Mouse (Mus musculus) ES-E14 (cell line): ENCODE results near the gene Scg5. TPM values are rescaled to one million over a fixed set of nuclear protein-coding genes. Genes with fewer than 3 reads are reported as not detected.
A peak's percentile ranks its signal among the peaks of the same experiment; 100 is the strongest.

ENCODE experiments used
- DNase-seq: peaks from one replicate; pipeline ENCODE4 v3.0.0-alpha.2; 2013; ENCODE audit warnings: low read depth, low spot score
- H3K27ac ChIP-seq: 2 replicates; pipeline ENCODE4 v1.5.1; 2012; ENCODE audit warnings: low read depth, mild to moderate bottlenecking, low read length, moderate library complexity, mixed read lengths; ENCODE audit not compliant: poor library complexity, insufficient read depth, severe bottlenecking
- H3K36me3 ChIP-seq: 2 replicates; pipeline ENCODE4 v1.6.1; 2012; ENCODE audit warnings: mild to moderate bottlenecking, low read length, moderate library complexity, mixed read lengths; ENCODE audit not compliant: control insufficient read depth, poor library complexity, insufficient read depth, severe bottlenecking
- H3K4me1 ChIP-seq, 2 experiments: fragments of 150-350 bp in 1 of 2; sonication (generic) in 1 of 2; 2 replicates each; pipeline ENCODE4 v1.6.1; 2012; ENCODE audit warnings: low read length in 2 of 2, mild to moderate bottlenecking in 1 of 2, mixed read lengths in 1 of 2; ENCODE audit not compliant: control insufficient read depth in 2 of 2, insufficient read depth in 2 of 2, poor library complexity in 1 of 2
- H3K4me3 ChIP-seq, 2 experiments: fragments of 150-350 bp in 1 of 2; sonication (generic) in 1 of 2; 2 replicates each; pipeline ENCODE4 v1.5.1; 2012; ENCODE audit warnings: low read length in 2 of 2, low read depth in 1 of 2, mild to moderate bottlenecking in 1 of 2, mixed read lengths in 1 of 2; ENCODE audit not compliant: insufficient read depth in 1 of 2, poor library complexity in 1 of 2, severe bottlenecking in 1 of 2
- H3K9ac ChIP-seq: 2 replicates; pipeline ENCODE4 v1.6.1; 2012; ENCODE audit warnings: low read depth, mild to moderate bottlenecking, low read length, mixed read lengths; ENCODE audit not compliant: poor library complexity, insufficient read depth, severe bottlenecking
- H3K9me3 ChIP-seq: fragments of 150-350 bp; sonication (generic); 2 replicates; pipeline ENCODE4 v1.6.1; 2012; ENCODE audit warnings: low read depth, mild to moderate bottlenecking, low read length; ENCODE audit not compliant: control insufficient read depth, insufficient read depth
- CHD2 ChIP-seq: IDR thresholded peaks from 2 replicates; pipeline ENCODE4 v1.6.1; 2014; ENCODE audit warnings: mild to moderate bottlenecking, low read depth, low read length, inconsistent platforms
- HCFC1 ChIP-seq: IDR thresholded peaks from 2 replicates; pipeline ENCODE4 v1.6.1; 2012; ENCODE audit warnings: low read length, inconsistent platforms, borderline replicate concordance; ENCODE audit not compliant: insufficient read depth
- MAFK ChIP-seq: IDR thresholded peaks from 2 replicates; pipeline ENCODE4 v1.6.1; 2014; ENCODE audit warnings: mild to moderate bottlenecking, low read depth, low read length, inconsistent platforms; ENCODE audit not compliant: insufficient read depth
- ZC3H11A ChIP-seq: IDR thresholded peaks from 2 replicates; pipeline ENCODE4 v1.6.1; 2012; ENCODE audit warnings: low read depth, mild to moderate bottlenecking, inconsistent platforms, low read length, borderline replicate concordance
- ZNF384 ChIP-seq: IDR thresholded peaks from 2 replicates; pipeline ENCODE4 v1.6.1; 2012; ENCODE audit warnings: low read depth, low read length, inconsistent platforms
- in situ Hi-C, 2 experiments: fragments of 600-800 bp; cut with MboI; formaldehyde crosslinking; loops; one replicate each; pipeline ENCODE4 v1.15.1; 2025; ENCODE audit warnings: low sequenced_read_pairs in 2 of 2, inconsistent platforms in 1 of 2; ENCODE audit not compliant: unreplicated experiment in 2 of 2
- total RNA-seq: library from RNA; depleted of rRNA; stranded (reverse); fragments of 300-350 nt; gene quantifications from 2 replicates; pipeline ENCODE4 v1.2.3, GENCODE M21; 2012

The Scg5 gene
- total RNA-seq, 1 experiment, result not detected

GRCm38 (mm10) chr2:113817681-113818606, 11.0 kb downstream of the Scg5 start:
- Histone ChIP-seq H3K9ac (no peak overlapping the region), H3K4me3 (no peak overlapping the region), H3K9me3 (no peaks in the 10 kb centered on the region), H3K36me3 (no peaks in the 10 kb centered on the region), H3K27ac (no peak overlapping the region), H3K4me1 (no peaks in the 10 kb centered on the region)
- no peak for DNase-seq
- TF ChIP-seq MAFK (no peak), ZNF384 (0 out of 2 replicates have a peak, but pooled peaks have one; percentile 23), ZC3H11A (no peak), CHD2 (no peak)
- in situ Hi-C loops, result loop anchor here in 1 of 2 experiments (25.0 kb wide), 1 partner anchor 281 kb away; no protein-coding TSS in a partner anchor

- TF ChIP-seq CHD2 (no peak), ZNF384 (no peak), HCFC1 (no peak), MAFK (no peak), ZC3H11A (peak; percentile 46; the same call in 1 of the 2 replicates)
- H3K9ac ChIP-seq, result no peak overlapping the region
- no peaks in the 10 kb centered on the region for H3K9me3 ChIP-seq
- H3K27ac ChIP-seq, result no peak overlapping the region
- H3K4me1 ChIP-seq, result no peaks in the 10 kb centered on the region
- no peaks in the 10 kb centered on the region for H3K36me3 ChIP-seq
- H3K4me3 ChIP-seq, result no peak overlapping the region
- peak; percentile 43 for DNase-seq
- in situ Hi-C loops, result loop anchor here (10.0 to 25.0 kb wide), 2 partner anchors 270 to 313 kb away; no protein-coding TSS in a partner anchor
Measured at GRCm38 (mm10) chr2:113807640-113808039, 21.3 kb downstream of the Scg5 start.

DNA sequence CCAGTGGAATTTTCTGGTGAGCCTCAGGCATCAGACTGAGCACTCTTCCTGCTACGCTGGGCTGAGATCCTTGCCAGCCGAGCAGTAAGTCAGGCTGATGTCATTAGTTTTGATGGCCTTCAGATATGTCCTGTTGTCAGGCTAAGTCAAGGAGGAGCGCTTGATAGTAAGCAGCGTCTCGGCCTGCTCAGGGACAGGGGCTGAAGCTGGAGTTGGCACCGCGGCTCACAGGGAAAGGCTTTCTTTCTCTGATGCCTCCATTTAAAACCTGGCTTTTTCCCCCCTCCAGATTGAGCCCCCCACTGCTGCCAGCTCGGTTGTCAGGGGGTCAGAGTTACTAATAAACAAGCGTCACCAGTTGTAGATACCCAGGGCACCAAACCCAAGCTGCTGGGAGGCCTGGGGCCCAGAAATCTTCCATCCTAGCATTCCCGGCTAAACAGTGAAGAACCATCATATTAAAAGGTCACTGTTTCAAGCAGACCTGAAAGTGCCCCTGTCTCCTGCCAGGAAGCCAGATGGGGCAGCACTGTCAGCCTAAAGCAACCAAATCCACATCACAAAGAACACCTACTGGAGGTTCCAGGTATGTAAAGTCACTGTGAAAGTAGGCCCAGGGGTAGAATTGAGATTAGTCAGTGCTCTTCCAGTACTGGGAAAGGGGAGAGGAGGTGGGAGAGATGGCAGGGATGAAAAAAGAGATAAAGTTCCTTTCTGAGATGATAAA, 21.9 kb downstream of the Scg5 start:
- no peak overlapping the region for H3K27ac ChIP-seq
- no peaks in the 10 kb centered on the region for H3K4me1 ChIP-seq
- H3K9ac ChIP-seq, result no peak overlapping the region; the same call in 1 of the 2 replicates
- no peak overlapping the region for H3K4me3 ChIP-seq
- in situ Hi-C loops, result loop anchor here (10.0 to 25.0 kb wide), 2 partner anchors 270 to 312 kb away; no protein-coding TSS in a partner anchor
- no peaks in the 10 kb centered on the region for H3K9me3 ChIP-seq
- no peaks in the 10 kb centered on the region for H3K36me3 ChIP-seq
- DNase-seq, result no peak
- TF ChIP-seq ZNF384 (no peak), CHD2 (no peak), MAFK (no peak), HCFC1 (no peak), ZC3H11A (no peak)

DNA sequence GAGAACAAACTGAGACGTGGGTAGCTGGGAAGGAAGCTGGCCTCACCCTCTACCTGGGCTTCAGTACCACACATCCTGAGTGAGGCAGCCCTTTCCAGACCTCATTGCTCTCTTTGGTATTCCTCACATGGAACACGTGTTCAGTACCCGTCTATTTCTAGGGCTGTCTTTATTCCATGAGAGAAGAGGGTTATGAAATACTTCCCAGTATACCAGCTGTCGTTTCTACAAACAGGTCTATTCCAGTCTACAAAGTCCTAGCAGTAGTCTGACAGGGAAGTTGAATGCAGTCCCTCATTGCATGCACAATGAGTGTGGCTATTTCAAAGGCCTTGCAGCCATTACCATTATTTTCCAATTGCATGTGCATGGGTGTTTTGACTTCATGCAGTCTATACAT, 23.2 kb downstream of the Scg5 start:
- H3K36me3 ChIP-seq, result no peaks in the 10 kb centered on the region
- H3K27ac ChIP-seq, result no peak overlapping the region
- no peaks in the 10 kb centered on the region for H3K4me1 ChIP-seq
- DNase-seq, result no peak
- no peak overlapping the region for H3K4me3 ChIP-seq
- in situ Hi-C loops, result loop anchor here (10.0 to 25.0 kb wide), 2 partner anchors 268 to 311 kb away; no protein-coding TSS in a partner anchor
- H3K9me3 ChIP-seq, result no peaks in the 10 kb centered on the region
- H3K9ac ChIP-seq, result no peak overlapping the region
- TF ChIP-seq MAFK (no peak), ZNF384 (no peak), CHD2 (no peak), HCFC1 (no peak), ZC3H11A (no peak)
